23 mouse cellular contexts compared by ENCODE assay signal in the genomic region with DNA sequence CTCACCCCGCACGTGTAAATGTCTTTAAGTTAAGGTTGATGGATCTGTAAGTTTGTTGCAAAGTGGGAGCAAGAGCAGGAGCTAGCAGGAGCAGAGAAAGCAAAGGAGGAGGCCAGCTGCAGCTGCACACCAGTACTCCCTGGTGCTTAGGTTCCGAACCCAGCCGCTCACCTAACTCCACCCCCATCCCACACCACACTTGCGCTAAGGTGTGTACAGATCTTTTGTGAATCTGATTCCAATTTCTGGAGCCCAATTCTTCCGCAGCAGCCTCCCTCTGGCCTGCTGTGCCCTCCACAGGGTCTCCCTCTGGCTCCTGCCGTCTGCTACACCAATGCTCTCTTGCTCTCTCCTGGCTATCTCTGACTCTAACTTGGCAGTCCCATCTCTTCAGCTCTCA.
"Had no signal": no experiment of that assay in that cellular context is flagged by ENCODE, and none has a peak within 500 bp of the region (broad histone marks: within the 10 kb centered on the region; RNA-seq: fewer than 3 reads in every experiment).

No protein-coding gene starts in this region.

- H3K9me3 ChIP-seq: heart, embryonic 10.5 days; heart, embryonic 12.5 days; hindbrain, embryonic 13.5 days; hindbrain, embryonic 15.5 days; kidney, embryonic 15.5 days; limb, embryonic 13.5 days; limb, embryonic 15.5 days; liver, embryonic 12.5 days had no signal

- ATAC-seq: hindbrain, postnatal 0 days; intestine, embryonic 16.5 days; liver, embryonic 12.5 days had no signal

- DNase-seq: gastrocnemius, adult 2 months; gastrocnemius, postnatal 10 days; gastrocnemius, postnatal 25 days; heart, adult 18-20 months; heart, postnatal 10 days; kidney, adult 11 months; kidney, adult 2 months; kidney, adult 9 months; kidney, postnatal 14 days; kidney, postnatal 36 days; layer of hippocampus, adult 9-11 months; layer of hippocampus, postnatal 36 days; left cerebral cortex, postnatal 4 days had no signal

- H3K4me1 ChIP-seq: heart, embryonic 10.5 days; heart, embryonic 12.5 days; hindbrain, embryonic 13.5 days; hindbrain, embryonic 15.5 days; kidney, embryonic 15.5 days; limb, embryonic 13.5 days; limb, embryonic 15.5 days had no signal

- H3K36me3 ChIP-seq: heart, embryonic 10.5 days; heart, embryonic 12.5 days; hindbrain, embryonic 13.5 days; hindbrain, embryonic 15.5 days; kidney, embryonic 15.5 days; limb, embryonic 13.5 days; limb, embryonic 15.5 days; liver, embryonic 12.5 days had no signal

- H3K4me3 ChIP-seq: gastrocnemius, adult 2 months; heart, embryonic 10.5 days; heart, embryonic 12.5 days; hindbrain, embryonic 13.5 days; hindbrain, embryonic 15.5 days; kidney, embryonic 15.5 days; limb, embryonic 13.5 days; limb, embryonic 15.5 days; liver, embryonic 12.5 days had no signal

- H3K27me3 ChIP-seq: heart, embryonic 12.5 days; hindbrain, embryonic 13.5 days; hindbrain, embryonic 15.5 days; kidney, embryonic 15.5 days; limb, embryonic 13.5 days; liver, embryonic 12.5 days had no signal
